Mouse (Mus musculus) thymus, adult 2 months (tissue): ENCODE measurements around the gene Cbx4.

Experiments
- CTCF ChIP-seq: fragments of 200-500 bp; IDR thresholded peaks from 2 replicates; pipeline ENCODE4 v1.5.1; 2012; ENCODE audit warnings: mild to moderate bottlenecking, control low read depth, low read length, moderate library complexity, borderline replicate concordance; ENCODE audit not compliant: control insufficient read depth, poor library complexity, insufficient read depth; ENCODE audit errors: extremely low read depth
- POLR2A ChIP-seq: fragments of 200-500 bp; IDR thresholded peaks from 2 replicates; pipeline ENCODE4 v1.6.1; 2012; ENCODE audit warnings: mild to moderate bottlenecking, low read length, control low read depth, moderate library complexity; ENCODE audit not compliant: control insufficient read depth, poor library complexity, insufficient read depth; ENCODE audit errors: extremely low read depth

DNA sequence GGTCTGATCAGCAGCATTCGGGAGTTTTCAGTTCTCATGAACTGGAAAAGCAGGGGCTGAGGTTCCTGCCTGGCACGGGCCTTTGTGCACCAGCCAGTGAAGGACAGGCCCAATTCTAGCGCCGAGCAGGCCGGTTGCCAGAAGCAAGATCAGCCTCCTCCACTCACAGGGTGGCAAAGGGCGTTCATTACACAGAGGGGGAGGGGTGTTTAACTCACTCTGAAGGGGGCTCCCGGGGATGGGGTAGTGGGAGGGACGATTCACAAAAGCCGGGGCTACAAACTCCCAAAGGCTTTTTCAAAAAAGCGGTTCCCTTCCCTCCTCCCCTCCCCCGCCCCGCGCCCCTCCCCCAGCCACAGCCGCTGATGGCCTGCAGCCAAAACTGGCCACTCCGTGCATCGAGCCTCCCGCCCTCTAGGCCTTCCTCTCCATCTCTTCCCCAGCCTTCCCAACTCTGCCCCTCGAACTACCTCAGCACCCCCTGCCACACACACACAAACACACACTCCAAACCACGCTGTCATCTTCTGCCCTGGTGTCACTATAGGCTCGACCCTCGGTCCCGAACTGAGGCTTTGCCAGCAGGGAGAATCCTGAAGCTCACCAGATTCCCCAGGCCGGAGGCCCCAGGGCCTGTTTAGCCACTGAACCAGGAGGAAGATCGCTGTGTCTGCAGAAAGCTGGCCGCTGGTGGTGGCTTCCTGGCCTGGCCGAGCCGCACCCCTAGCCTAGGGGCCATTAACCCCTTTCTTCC lies 7.2 kb downstream of the Cbx4 start:
- TF ChIP-seq CTCF, result no peak
- no peak for TF ChIP-seq POLR2A
